Mouse (Mus musculus): ENCODE measurements around the gene Olfr774.

DNA sequence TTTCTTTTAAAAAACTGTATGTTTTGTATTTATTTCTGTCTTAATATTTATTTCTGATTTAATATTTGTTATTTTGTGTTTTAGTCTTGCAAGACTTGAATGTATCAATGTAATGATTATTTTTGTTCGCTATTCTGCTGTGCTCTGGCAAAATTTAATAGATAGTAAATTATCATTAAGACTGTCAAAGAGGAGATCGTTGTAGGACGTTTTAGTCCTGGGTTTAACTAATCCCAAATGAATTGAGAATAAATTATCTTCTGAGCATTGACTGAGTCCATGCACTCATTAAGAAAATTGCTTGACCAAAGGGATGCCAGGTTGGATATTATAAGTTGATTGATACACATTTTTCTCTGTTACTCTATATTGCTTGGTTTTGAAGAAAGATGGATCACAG lies 12.1 kb downstream of the Olfr774 start, which contains the start of gene Olfr775:
- TF ChIP-seq POLR2A (IDR thresholded peaks at IDR 0.05; ENCODE audit: borderline replicate concordance, insufficient read depth, low read length) (no peak), CTCF (IDR thresholded peaks at IDR 0.05; ENCODE audit: borderline replicate concordance, insufficient read depth, low read depth, low read length) (no peak)
